Mouse (Mus musculus) liver, embryonic 14.5 days (tissue): ENCODE measurements around the gene Cntnap5c.

Experiments used
- CTCF ChIP-seq: IDR thresholded peaks from 2 replicates; pipeline ENCODE4 v1.5.1; 2016; ENCODE audit warnings: antibody characterized with exemption, low read depth, control low read depth
- EP300 ChIP-seq: IDR thresholded peaks from 2 replicates; pipeline ENCODE4 v1.6.1; 2016; ENCODE audit warnings: antibody characterized with exemption, low read depth

DNA sequence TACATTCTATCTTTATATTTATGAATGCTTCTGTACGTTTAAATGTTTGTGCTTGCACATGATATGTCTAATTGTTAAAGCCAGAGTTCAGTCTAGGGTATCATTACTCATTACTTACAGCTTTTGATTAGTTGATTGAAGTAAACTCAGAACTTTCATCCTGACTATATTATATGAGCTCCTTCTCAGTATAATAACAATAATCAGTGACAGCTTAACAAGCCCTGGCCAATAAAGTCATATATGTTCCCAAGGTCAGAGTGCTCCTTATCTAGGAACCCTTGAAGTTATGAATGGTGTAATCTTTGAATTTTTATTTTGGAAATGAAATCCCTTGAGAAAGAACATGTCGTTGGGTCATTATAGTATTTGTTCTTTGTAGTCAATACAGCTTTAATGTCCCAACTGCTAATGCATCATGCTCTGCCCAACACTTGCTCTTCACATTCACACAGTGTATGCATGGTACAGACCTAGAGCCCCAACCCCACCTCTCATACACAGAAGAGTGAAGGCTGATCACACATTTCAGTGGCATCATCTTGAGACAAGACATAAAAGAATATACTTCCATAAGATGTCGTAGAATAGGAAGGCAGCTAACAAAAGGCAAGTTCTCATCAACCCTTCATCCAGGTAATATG lies 27.4 kb downstream of the Cntnap5c start:
- no peak for TF ChIP-seq CTCF
- TF ChIP-seq EP300 = no peak
